Mouse (Mus musculus): ENCODE data around the gene Map4. TPM values are rescaled to one million over a fixed set of nuclear protein-coding genes. Genes with fewer than 3 reads are reported as not detected.

The Map4 gene
- polyA plus RNA-seq, 1 experiment from 2014 or later, result 33.9 TPM

DNA sequence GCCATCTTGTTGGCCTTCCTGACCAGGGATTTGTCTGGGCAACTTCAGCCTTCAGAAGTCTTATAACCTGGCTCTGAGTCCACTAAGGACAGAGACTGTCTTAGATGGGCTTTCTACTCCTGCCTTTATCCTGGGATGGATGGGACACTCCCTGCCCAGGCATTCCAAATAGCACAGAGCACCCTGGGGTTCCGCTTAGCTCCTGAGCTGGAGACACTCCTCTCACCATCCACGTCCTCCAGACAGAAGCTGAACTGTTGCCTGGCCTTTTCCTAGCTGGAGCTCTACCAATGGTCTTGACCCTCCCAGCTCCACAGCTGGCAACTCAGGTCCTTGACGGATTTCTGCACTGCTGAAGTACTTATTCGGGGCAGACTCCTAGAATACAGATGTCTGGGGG is 29.0 kb upstream of the Map4 start:
- WGBS, result 67% methylated on average over 4 of the region's 4 CpGs
- TF ChIP-seq CTCF (IDR thresholded peaks at IDR 0.05; ENCODE audit: low read depth), result no peak
- DNase-seq (ENCODE audit: low spot score) (no peak), ATAC-seq (replicated peaks; ENCODE audit: low FRiP score, low read depth) (no peak)
- Histone ChIP-seq H3K4me2 (ENCODE audit: low read length) (no peak overlapping the region), H3K9ac (ENCODE audit: low read depth, low read length) (no peak overlapping the region), H3K36me3 (ENCODE audit: insufficient read depth, low read length) (no peaks in the 10 kb centered on the region), H3K4me1 (replicated peaks; ENCODE audit: insufficient read depth, low read length) (peaks cover 3% of the 10 kb centered on the region; the same call in 1 of the 2 replicates), H3K9me3 (replicated peaks; ENCODE audit: low read length) (no peaks in the 10 kb centered on the region), H3K27me3 (ENCODE audit: insufficient read depth, low read length) (no peaks in the 10 kb centered on the region), H3K27ac (no peak overlapping the region; the same call in 1 of the 2 replicates), H3K4me3 (replicated peaks; ENCODE audit: low read depth, low read length) (no peak overlapping the region)

DNA sequence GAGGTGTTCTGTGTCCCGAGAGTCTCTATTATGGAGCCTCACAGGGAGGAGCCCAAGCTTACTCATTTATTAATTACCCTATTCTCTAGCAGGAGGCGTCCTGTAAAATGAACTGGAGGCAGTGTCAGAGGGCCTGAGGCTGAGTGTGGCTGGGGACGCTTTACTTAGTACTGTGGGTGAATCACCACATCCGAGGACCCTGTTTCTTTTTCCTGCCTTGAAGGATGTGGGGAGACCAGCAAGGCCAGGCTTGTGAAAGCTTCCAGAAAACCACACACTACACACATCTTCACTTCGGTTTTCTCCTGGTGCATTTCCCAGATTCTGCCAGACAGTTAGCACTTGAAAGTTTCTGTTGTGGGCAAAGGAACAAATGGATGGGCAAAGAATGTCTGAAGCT is 28.5 kb upstream of the Map4 start:
- H3K9me3 ChIP-seq (replicated peaks; ENCODE audit: low read length), result no peaks in the 10 kb centered on the region
- DNase-seq (ENCODE audit: low spot score) (no peak), ATAC-seq (replicated peaks; ENCODE audit: low FRiP score, low read depth) (no peak)
- no peaks in the 10 kb centered on the region for H3K27me3 ChIP-seq (ENCODE audit: insufficient read depth, low read length)
- no peak overlapping the region for H3K4me3 ChIP-seq (replicated peaks; ENCODE audit: low read depth, low read length)
- TF ChIP-seq CTCF (IDR thresholded peaks at IDR 0.05; ENCODE audit: low read depth), result no peak
- no peak overlapping the region for H3K9ac ChIP-seq (ENCODE audit: low read depth, low read length)
- WGBS, result 43% methylated on average over 5 of the region's 5 CpGs
- H3K4me2 ChIP-seq (ENCODE audit: low read length), result no peak overlapping the region
- H3K27ac ChIP-seq, result no peak overlapping the region
- H3K4me1 ChIP-seq (replicated peaks; ENCODE audit: insufficient read depth, low read length), result peaks cover 7% of the 10 kb centered on the region; the same call in 1 of the 2 replicates
- H3K36me3 ChIP-seq (ENCODE audit: insufficient read depth, low read length), result no peaks in the 10 kb centered on the region

DNA sequence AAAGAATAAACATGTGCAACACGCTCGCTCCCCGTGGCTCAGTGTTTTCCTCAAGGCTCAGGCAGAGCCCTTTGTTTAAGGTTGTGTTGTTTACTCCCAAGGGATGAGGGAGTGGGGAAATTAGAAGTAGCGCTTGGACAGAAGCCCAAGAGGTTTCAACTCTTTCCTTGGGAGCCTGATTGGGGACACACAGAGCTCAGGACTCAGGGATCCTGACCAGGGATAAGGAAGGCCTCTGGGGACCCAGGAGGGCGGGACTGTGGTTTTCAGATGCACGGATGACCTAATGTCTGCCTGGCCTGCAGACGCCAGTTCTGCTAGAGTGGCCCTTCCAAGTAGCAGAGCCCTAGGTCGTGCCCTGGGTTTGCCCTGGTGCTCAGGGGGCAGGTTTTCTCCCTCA is 24.0 kb upstream of the Map4 start:
- 45% methylated on average over 8 of the region's 8 CpGs for WGBS
- H3K4me3 ChIP-seq (replicated peaks; ENCODE audit: low read depth, low read length), result no peak overlapping the region
- no peaks in the 10 kb centered on the region for H3K27me3 ChIP-seq (ENCODE audit: insufficient read depth, low read length)
- 0 out of 2 replicates have a peak, but pooled peaks cover 4% of the 10 kb centered on the region for H3K4me1 ChIP-seq (replicated peaks; ENCODE audit: insufficient read depth, low read length)
- H3K9me3 ChIP-seq (replicated peaks; ENCODE audit: low read length), result no peaks in the 10 kb centered on the region
- no peaks in the 10 kb centered on the region for H3K36me3 ChIP-seq (ENCODE audit: insufficient read depth, low read length)
- no peak for ATAC-seq (replicated peaks; ENCODE audit: low FRiP score, low read depth)
- peak; percentile 47 for DNase-seq (ENCODE audit: low spot score)
- H3K27ac ChIP-seq, result no peak overlapping the region
- H3K9ac ChIP-seq (ENCODE audit: low read depth, low read length), result no peak overlapping the region
- TF ChIP-seq CTCF (IDR thresholded peaks at IDR 0.05; ENCODE audit: low read depth), result no peak
- no peak overlapping the region for H3K4me2 ChIP-seq (ENCODE audit: low read length)

DNA sequence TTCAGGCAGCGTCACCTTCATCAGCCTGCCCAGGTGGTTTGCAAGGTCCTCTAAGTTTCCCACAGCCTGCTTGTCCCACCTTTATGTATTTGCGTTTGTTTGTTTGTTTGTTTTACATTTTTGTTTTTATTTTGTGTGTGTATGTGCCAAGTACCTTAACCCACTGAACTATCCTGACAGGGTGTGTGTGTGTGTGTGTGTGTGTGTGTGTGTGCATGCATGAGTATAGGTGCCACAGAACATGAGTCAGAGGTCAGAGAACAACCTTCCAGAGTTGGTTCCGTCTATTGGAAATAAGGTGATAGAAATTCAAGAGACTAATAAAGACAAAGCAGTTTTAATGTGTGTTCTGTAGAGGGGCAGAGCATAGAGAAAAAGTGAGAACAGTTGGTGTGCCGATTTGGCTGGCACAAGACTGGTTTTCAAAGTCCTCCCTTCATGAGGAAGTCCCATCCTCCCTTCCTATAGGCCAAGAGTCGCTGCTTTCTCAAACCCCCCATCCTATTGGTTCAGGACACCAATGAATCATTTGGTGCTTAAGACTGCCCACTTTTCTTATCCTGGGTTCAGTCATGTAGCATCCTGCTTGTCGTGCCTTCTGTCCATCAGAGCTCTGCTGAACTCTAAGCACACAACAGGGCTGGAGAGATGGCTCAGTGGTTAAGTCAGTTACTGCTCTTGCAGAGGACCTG is 23.3 kb upstream of the Map4 start:
- WGBS, result 61% methylated on average over 6 of the region's 6 CpGs
- H3K27ac ChIP-seq, result no peak overlapping the region

DNA sequence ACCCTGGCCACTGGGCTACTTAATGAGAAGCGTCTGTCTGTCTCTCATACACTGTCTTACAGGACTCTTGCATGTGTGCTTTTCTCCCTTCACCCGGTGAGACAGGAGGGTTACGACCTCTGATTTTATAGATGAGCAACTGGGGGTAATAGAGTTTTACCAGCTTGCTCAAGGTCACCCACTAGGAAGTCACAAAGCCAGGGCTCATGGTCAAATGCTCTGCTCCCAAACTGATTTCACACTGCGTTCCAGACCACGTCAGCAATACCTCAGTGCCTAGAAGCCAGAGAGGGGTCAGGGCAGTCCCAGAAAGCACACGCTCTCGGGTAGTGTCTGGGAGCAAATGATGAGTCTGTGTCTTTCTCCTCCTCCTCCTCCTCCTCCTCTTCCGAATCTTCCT is 22.2 kb upstream of the Map4 start:
- no peak overlapping the region for H3K27ac ChIP-seq
- no peak for TF ChIP-seq CTCF (IDR thresholded peaks at IDR 0.05; ENCODE audit: low read depth)
- DNase-seq (ENCODE audit: low spot score), result no peak
- H3K4me1 ChIP-seq (replicated peaks; ENCODE audit: insufficient read depth, low read length), result 0 out of 2 replicates have a peak, but pooled peaks cover 4% of the 10 kb centered on the region
- no peak for ATAC-seq (replicated peaks; ENCODE audit: low FRiP score, low read depth)
- H3K9ac ChIP-seq (ENCODE audit: low read depth, low read length), result no peak overlapping the region
- WGBS, result 73% methylated on average over 8 of the region's 8 CpGs
- H3K27me3 ChIP-seq (ENCODE audit: insufficient read depth, low read length), result no peaks in the 10 kb centered on the region
- no peak overlapping the region for H3K4me2 ChIP-seq (ENCODE audit: low read length)
- H3K9me3 ChIP-seq (replicated peaks; ENCODE audit: low read length), result no peaks in the 10 kb centered on the region
- H3K36me3 ChIP-seq (ENCODE audit: insufficient read depth, low read length), result no peaks in the 10 kb centered on the region
- no peak overlapping the region for H3K4me3 ChIP-seq (replicated peaks; ENCODE audit: low read depth, low read length)

More for the DNA sequence above, 23.3 kb upstream of the Map4 start:
- Histone ChIP-seq H3K4me3 (replicated peaks; ENCODE audit: low read depth, low read length) (no peak overlapping the region), H3K4me1 (replicated peaks; ENCODE audit: insufficient read depth, low read length) (0 out of 2 replicates have a peak, but pooled peaks cover 4% of the 10 kb centered on the region), H3K9ac (ENCODE audit: low read depth, low read length) (no peak overlapping the region), H3K36me3 (ENCODE audit: insufficient read depth, low read length) (no peaks in the 10 kb centered on the region), H3K9me3 (replicated peaks; ENCODE audit: low read length) (no peaks in the 10 kb centered on the region), H3K27me3 (ENCODE audit: insufficient read depth, low read length) (no peaks in the 10 kb centered on the region), H3K4me2 (ENCODE audit: low read length) (no peak overlapping the region)
- no peak for DNase-seq (ENCODE audit: low spot score)
- no peak for ATAC-seq (replicated peaks; ENCODE audit: low FRiP score, low read depth)
- no peak for TF ChIP-seq CTCF (IDR thresholded peaks at IDR 0.05; ENCODE audit: low read depth)

DNA sequence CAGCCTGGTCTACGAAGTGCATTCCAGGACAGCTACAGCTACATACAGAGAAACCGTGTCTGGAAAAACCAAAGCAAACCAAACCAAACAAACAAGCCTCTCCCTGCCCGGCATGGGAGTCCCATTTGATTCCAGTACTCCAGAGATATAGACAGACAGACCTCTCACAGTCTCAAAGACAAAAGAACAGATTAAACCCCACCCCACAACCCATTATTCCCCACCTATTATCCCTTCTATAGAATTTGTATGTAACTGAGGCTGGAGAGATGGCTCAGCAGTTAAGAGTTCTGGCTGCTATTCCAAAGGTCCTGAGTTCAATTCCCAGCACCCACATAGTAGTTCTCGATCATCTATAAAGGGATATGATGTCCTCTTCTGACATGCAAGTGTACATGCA is 21.3 kb upstream of the Map4 start:
- no peak overlapping the region for H3K27ac ChIP-seq
- no peaks in the 10 kb centered on the region for H3K9me3 ChIP-seq (replicated peaks; ENCODE audit: low read length)
- ATAC-seq (replicated peaks; ENCODE audit: low FRiP score, low read depth) (no peak), DNase-seq (ENCODE audit: low spot score) (no peak)
- H3K36me3 ChIP-seq (ENCODE audit: insufficient read depth, low read length), result no peaks in the 10 kb centered on the region
- WGBS, result 93% methylated on average over 4 of the region's 4 CpGs
- no peak overlapping the region for H3K4me2 ChIP-seq (ENCODE audit: low read length)
- no peak overlapping the region for H3K9ac ChIP-seq (ENCODE audit: low read depth, low read length)
- H3K4me1 ChIP-seq (replicated peaks; ENCODE audit: insufficient read depth, low read length), result 0 out of 2 replicates have a peak, but pooled peaks cover 4% of the 10 kb centered on the region
- H3K4me3 ChIP-seq (replicated peaks; ENCODE audit: low read depth, low read length), result no peak overlapping the region
- H3K27me3 ChIP-seq (ENCODE audit: insufficient read depth, low read length), result no peaks in the 10 kb centered on the region
- TF ChIP-seq CTCF (IDR thresholded peaks at IDR 0.05; ENCODE audit: low read depth), result no peak

Measured in kidney, postnatal 0 days (tissue).